Mouse (Mus musculus): ENCODE data around the gene Specc1l. TPM values are rescaled to one million over a fixed set of nuclear protein-coding genes. Genes with fewer than 3 reads are reported as not detected.
"Not testable (repeated sequence)": the region's sequence is repeated elsewhere in the genome, so short reads cannot be mapped to it uniquely, and the experiment has no call there.

The Specc1l gene
- polyA plus RNA-seq, 1 experiment from 2014 or later = 52.1 TPM

DNA sequence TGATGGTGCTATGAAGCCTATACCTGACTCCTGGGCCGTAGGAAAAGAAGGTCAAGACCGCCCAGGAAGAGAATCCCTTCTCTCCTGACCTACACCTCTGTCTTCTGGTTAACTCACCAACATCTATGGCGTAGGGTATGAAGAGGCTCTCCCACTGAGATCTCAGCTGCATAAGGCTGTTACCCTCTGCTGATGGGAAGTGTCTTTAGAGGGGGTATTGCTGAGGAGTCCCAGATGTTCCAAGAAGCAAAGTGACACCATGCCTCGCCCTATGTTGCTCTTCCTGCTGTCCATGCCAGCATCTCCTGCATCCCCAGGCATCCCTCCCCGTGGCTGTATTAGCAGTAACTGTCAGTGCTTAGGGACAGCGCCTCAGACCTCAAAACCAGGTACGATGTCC lies 127.5 kb downstream of the Specc1l start:
- no peak for ATAC-seq (ENCODE audit: low FRiP score, low read depth)
- Histone ChIP-seq H3K27me3 (no peaks in the 10 kb centered on the region), H3K4me3 (no peak overlapping the region), H3K9ac (replicated peaks) (no peak overlapping the region), H3K4me2 (replicated peaks) (no peak overlapping the region), H3K27ac (replicated peaks) (no peak overlapping the region), H3K4me1 (no peaks in the 10 kb centered on the region), H3K9me3 (no peaks in the 10 kb centered on the region), H3K36me3 (no peaks in the 10 kb centered on the region)
- WGBS = 84% methylated on average over 7 of the region's 7 CpGs

- H3K9ac ChIP-seq (replicated peaks) = no peak overlapping the region
- no peak overlapping the region for H3K27ac ChIP-seq (replicated peaks)
- H3K4me3 ChIP-seq = no peak overlapping the region
- no peaks in the 10 kb centered on the region for H3K27me3 ChIP-seq
- H3K4me2 ChIP-seq (replicated peaks) = no peak overlapping the region
- no peaks in the 10 kb centered on the region for H3K36me3 ChIP-seq
- WGBS = 37% methylated on average over 8 of the region's 8 CpGs
- ATAC-seq (ENCODE audit: low FRiP score, low read depth) = no peak
- H3K4me1 ChIP-seq = no peaks in the 10 kb centered on the region
- H3K9me3 ChIP-seq = no peaks in the 10 kb centered on the region
These were observed 130.1 kb downstream of the Specc1l start for GRCm38 (mm10) chr10:75341936-75342335.

GRCm38 (mm10) chr10:75344563-75344962 lies 132.7 kb downstream of the Specc1l start:
- H3K9ac ChIP-seq (replicated peaks); H3K27ac ChIP-seq (replicated peaks); H3K9me3 ChIP-seq; H3K4me3 ChIP-seq; H3K4me2 ChIP-seq (replicated peaks); H3K27me3 ChIP-seq; H3K4me1 ChIP-seq; ATAC-seq (ENCODE audit: low FRiP score, low read depth); H3K36me3 ChIP-seq: not testable (repeated sequence)
- WGBS = 55% methylated on average over 1 of the region's 1 CpGs

DNA sequence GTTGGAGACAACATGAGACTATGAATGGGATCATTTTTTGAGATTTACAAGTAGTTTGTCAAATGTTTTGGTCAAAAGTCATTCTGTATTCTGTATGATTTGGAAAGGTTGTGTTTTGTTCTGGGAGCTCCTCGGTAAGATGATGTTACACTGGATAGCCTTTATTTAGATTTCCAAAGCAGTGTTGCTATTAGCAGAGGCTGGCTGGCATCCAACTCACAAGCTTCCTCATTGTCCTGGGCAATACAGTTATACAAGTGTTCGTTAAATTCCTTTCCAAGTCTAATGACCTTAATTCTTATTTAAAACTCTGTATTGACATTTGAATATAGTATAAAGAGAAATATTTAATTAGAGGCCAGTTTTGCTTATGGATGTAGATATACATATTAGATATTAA lies 133.4 kb downstream of the Specc1l start:
- H3K9ac ChIP-seq (replicated peaks) = no peak overlapping the region
- no peaks in the 10 kb centered on the region for H3K36me3 ChIP-seq
- no peak for ATAC-seq (ENCODE audit: low FRiP score, low read depth)
- no peak overlapping the region for H3K4me3 ChIP-seq
- no peaks in the 10 kb centered on the region for H3K4me1 ChIP-seq
- H3K27me3 ChIP-seq = no peaks in the 10 kb centered on the region
- no peak overlapping the region for H3K4me2 ChIP-seq (replicated peaks)
- 78% methylated on average over 2 of the region's 2 CpGs for WGBS
- H3K9me3 ChIP-seq = no peaks in the 10 kb centered on the region
- no peak overlapping the region for H3K27ac ChIP-seq (replicated peaks)

GRCm38 (mm10) chr10:75350564-75350963 lies 138.7 kb downstream of the Specc1l start:
- no peaks in the 10 kb centered on the region for H3K27me3 ChIP-seq
- 86% methylated on average over 5 of the region's 5 CpGs for WGBS

GRCm38 (mm10) chr10:75352541-75352940 lies 140.7 kb downstream of the Specc1l start:
- Histone ChIP-seq H3K27me3 (no peaks in the 10 kb centered on the region), H3K9ac (replicated peaks) (no peak overlapping the region), H3K36me3 (no peaks in the 10 kb centered on the region), H3K4me1 (no peaks in the 10 kb centered on the region), H3K4me2 (replicated peaks) (no peak overlapping the region), H3K4me3 (no peak overlapping the region), H3K9me3 (no peaks in the 10 kb centered on the region), H3K27ac (replicated peaks) (no peak overlapping the region)
- 92% methylated on average over 12 of the region's 12 CpGs for WGBS
- no peak for ATAC-seq (ENCODE audit: low FRiP score, low read depth)

More at GRCm38 (mm10) chr10:75350564-75350963, 138.7 kb downstream of the Specc1l start:
- ATAC-seq (ENCODE audit: low FRiP score, low read depth) = no peak
- Histone ChIP-seq H3K9ac (replicated peaks) (no peak overlapping the region), H3K4me2 (replicated peaks) (no peak overlapping the region), H3K27ac (replicated peaks) (no peak overlapping the region), H3K4me3 (no peak overlapping the region), H3K9me3 (no peaks in the 10 kb centered on the region), H3K36me3 (no peaks in the 10 kb centered on the region), H3K4me1 (no peaks in the 10 kb centered on the region)

- not testable (repeated sequence) for H3K9me3 ChIP-seq; H3K4me1 ChIP-seq; H3K36me3 ChIP-seq; H3K27ac ChIP-seq (replicated peaks); H3K9ac ChIP-seq (replicated peaks); ATAC-seq (ENCODE audit: low FRiP score, low read depth); H3K4me2 ChIP-seq (replicated peaks); H3K27me3 ChIP-seq; H3K4me3 ChIP-seq
- WGBS = 55% methylated on average over 9 of the region's 9 CpGs
These were observed 142.0 kb downstream of the Specc1l start for GRCm38 (mm10) chr10:75353838-75354241.

DNA sequence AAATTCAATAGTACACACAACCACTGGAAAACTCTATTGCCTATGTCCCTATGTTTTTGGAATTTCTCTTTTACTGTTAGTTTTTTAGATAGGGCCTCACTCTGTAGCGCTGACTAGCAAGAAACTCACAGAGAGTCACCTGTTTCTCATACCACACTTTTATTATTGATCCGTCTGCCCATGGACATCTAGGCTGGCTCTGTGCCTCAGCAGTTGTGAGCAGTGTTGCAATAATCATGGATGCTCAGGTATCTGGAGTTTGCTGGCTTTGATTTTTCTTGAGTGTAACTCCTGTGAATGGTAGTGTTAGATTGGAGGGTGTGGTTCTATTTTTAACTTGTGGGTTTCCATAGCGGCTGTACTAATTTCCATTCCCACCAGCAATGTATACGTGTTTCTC lies 143.5 kb downstream of the Specc1l start:
- Histone ChIP-seq H3K9me3 (no peaks in the 10 kb centered on the region), H3K27me3 (no peaks in the 10 kb centered on the region), H3K9ac (replicated peaks) (no peak overlapping the region), H3K36me3 (no peaks in the 10 kb centered on the region), H3K4me3 (no peak overlapping the region), H3K4me2 (replicated peaks) (no peak overlapping the region), H3K27ac (replicated peaks) (no peak overlapping the region), H3K4me1 (no peaks in the 10 kb centered on the region)
- ATAC-seq (ENCODE audit: low FRiP score, low read depth) = no peak
- WGBS = 83% methylated on average over 4 of the region's 4 CpGs

Other genes starting within 250 kb of the Specc1l start
- 22.2 and 23.8 TPM in 2 replicates for gene Gnaz, start 244.9 kb upstream of the Specc1l start, polyA plus RNA-seq (2016; fragmentation: Nextera tagmentation; extraction: Ambion mirVana)
- gene Rsph14, start 179.5 kb upstream of the Specc1l start, polyA plus RNA-seq (2016; fragmentation: Nextera tagmentation; extraction: Ambion mirVana) = 0.35 TPM in 1 of 2 replicates, not detected in the other
- gene Rab36, start 175.0 kb upstream of the Specc1l start, polyA plus RNA-seq (2016; fragmentation: Nextera tagmentation; extraction: Ambion mirVana) = 11.1 and 12.2 TPM in 2 replicates
- gene Bcr, start 151.5 kb upstream of the Specc1l start, polyA plus RNA-seq (2016; fragmentation: Nextera tagmentation; extraction: Ambion mirVana) = 10.8 and 11.7 TPM in 2 replicates
- gene Adora2a, start 104.8 kb downstream of the Specc1l start, polyA plus RNA-seq (2016; fragmentation: Nextera tagmentation; extraction: Ambion mirVana) = 1.7 and 2.7 TPM in 2 replicates
- gene Upb1, start 189.0 kb downstream of the Specc1l start, polyA plus RNA-seq (2016; fragmentation: Nextera tagmentation; extraction: Ambion mirVana) = 0.07 and 0.26 TPM in 2 replicates

All from midbrain, embryonic 12.5 days (tissue).